Mouse (Mus musculus) CD8-positive naive resting alpha-beta T cell, adult 2 months (primary cell): ENCODE results near the gene Utp14a.

ENCODE experiments used
- DNase-seq, 2 experiments: peaks; one replicate each; pipeline ENCODE4 v3.0.0; 2022; ENCODE audit warnings: low read depth in 2 of 2, low spot score in 2 of 2

Utp14a gene

GRCm38 (mm10) chrX:48310706-48311517 is 54.2 kb downstream of the Utp14a start:
- DNase-seq = no peak

DNA sequence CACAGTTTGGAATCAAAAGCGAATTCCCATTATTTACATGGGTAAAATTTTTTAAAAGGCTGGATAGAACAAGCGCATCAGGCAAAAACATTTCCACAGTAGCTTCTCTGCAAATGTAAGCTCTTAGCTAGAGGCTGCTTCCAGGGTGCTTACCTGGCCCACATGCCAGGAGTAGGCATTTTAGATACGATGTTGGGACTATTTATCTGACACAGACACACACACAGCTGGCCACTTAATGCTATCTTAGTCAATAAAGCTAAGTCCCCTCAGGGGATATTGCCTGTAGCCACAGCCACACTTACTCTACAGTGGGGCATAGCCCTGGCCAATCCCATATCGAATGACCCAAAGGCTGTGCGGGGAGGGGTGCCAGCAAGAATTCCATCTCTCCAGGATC is 55.1 kb downstream of the Utp14a start:
- DNase-seq = no peak

DNA sequence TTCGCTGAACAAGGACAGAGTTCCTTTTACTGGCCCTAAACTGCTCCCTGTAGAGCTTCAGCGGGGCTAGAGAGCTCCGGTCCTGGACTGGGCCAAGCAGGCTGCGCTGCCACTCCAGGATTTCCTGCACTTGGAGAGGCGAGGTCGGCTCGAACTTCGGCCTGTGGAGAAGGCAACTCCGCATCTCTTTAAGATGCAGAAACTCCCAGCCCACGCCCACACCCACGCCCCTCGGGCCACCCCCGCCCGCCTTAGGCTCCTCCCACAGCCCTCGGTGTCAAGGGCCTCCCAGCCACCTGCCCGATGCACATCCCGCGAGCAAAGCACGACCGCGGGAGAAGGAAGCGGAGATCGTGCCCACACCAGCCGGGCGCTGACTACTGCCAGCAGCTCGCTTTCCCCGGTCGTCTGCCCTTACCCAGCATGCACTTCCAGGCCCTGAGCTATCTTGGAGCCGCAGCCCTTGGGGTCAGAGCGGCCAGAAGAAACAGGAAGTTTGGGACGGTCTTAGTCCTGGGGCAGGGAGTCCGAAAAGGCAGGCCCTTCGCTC is 57.9 kb downstream of the Utp14a start:
- peak; percentile 65 to 78 for DNase-seq

- DNase-seq = no peak
Measured at GRCm38 (mm10) chrX:48317444-48317843, 60.8 kb downstream of the Utp14a start.

DNA sequence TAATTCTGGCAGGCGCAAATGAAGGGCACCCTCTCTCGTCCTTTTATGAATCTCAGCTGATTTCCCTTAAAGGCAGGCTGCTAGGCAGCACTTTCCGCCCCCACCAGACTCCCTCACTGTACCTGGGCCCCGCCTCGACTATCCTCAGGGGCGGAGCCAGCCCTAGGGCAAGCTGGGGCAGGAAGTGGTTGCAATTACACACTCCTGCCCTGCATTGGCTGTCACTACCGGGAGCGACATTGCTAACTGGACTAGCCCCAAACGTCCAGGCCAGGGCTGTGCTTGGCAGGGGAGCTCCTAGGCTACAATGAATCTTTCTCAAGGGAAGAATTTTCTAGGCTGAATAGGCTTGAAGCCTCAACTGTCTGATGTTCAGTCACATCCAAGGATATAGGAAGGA is 61.5 kb downstream of the Utp14a start:
- DNase-seq = peak; percentile 48 to 58
